Mouse (Mus musculus) embryonic facial prominence, embryonic 15.5 days (tissue): ENCODE results near the gene Gm7029. TPM values are rescaled to one million over a fixed set of nuclear protein-coding genes. Genes with fewer than 3 reads are reported as not detected.

Experiments used
- ATAC-seq: fragments of 200-750 bp; cut with Nextera tagmentation; 2 replicates; pipeline ENCODE4 v1.8.0; 2017; ENCODE audit warnings: low read depth, moderate TSS enrichment; ENCODE audit not compliant: insufficient number of reproducible peaks, low FRiP score, low TSS enrichment
- H3K27ac ChIP-seq: fragments of 300-500 bp; sonication (generic); replicated peaks from 2 replicates; pipeline ENCODE4 v1.5.1; 2015; ENCODE audit warnings: mild to moderate bottlenecking, inconsistent platforms
- H3K27me3 ChIP-seq: fragments of 300-500 bp; sonication (generic); 2 replicates; pipeline ENCODE4 v1.6.1; 2015; ENCODE audit warnings: inconsistent platforms
- H3K36me3 ChIP-seq: fragments of 300-500 bp; sonication (generic); 2 replicates; pipeline ENCODE4 v1.6.1; 2015; ENCODE audit warnings: mild to moderate bottlenecking, inconsistent platforms
- H3K4me1 ChIP-seq: fragments of 300-500 bp; sonication (generic); 2 replicates; pipeline ENCODE4 v1.6.1; 2015; ENCODE audit warnings: inconsistent platforms
- H3K4me2 ChIP-seq: fragments of 300-500 bp; sonication (generic); replicated peaks from 2 replicates; pipeline ENCODE4 v1.6.1; 2015; ENCODE audit warnings: mild to moderate bottlenecking, inconsistent platforms
- H3K4me3 ChIP-seq: fragments of 300-500 bp; sonication (generic); replicated peaks from 2 replicates; pipeline ENCODE4 v1.5.1; 2015; ENCODE audit warnings: mild to moderate bottlenecking, inconsistent platforms
- H3K9ac ChIP-seq: fragments of 300-500 bp; sonication (generic); 2 replicates; pipeline ENCODE4 v1.6.1; 2015; ENCODE audit warnings: inconsistent platforms
- H3K9me3 ChIP-seq: fragments of 300-500 bp; sonication (generic); replicated peaks from 2 replicates; pipeline ENCODE4 v1.6.1; 2016; ENCODE audit warnings: inconsistent platforms
- WGBS: fragments of 180-500 bp; shearing (Covaris S2); methylation state at CpG from one replicate; pipeline ENCODE4 v1.1.7; 2015; 5-methylcytosine and 5-hydroxymethylcytosine counted together
- polyA plus RNA-seq: library from polyadenylated mRNA; unstranded; fragments of >200 nt; fragmentation: Nextera tagmentation; extraction: Ambion mirVana; gene quantifications from 2 replicates; pipeline ENCODE4 v1.2.1, GENCODE M21; 2015

Gene Gm7029
- polyA plus RNA-seq, 1 experiment from 2014 or later: not detected

DNA sequence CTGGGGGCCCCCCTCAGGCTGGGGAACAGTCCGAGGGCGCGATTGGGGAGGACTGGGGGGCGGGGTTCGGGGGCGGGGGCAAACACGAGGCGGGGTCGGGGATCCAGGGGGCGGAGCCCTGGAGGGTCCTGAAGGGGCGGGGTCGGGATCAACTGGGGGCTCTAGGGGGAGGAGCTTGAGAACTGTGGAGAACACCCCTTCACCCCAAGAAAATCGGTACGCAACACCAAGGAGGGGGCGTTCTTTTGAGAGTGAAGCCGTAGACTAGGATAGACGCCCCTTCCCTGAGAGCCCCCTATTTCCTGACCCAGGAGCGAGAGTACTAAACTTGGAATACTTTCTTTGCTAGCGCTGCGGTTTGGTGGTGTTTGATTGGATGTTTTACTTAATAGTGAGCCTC is 42.7 kb downstream of the Gm7029 start:
- H3K27ac ChIP-seq: peak overlapping the region; percentile 78
- no peaks in the 10 kb centered on the region for H3K27me3 ChIP-seq
- 1% methylated on average over 20 of the region's 20 CpGs for WGBS
- H3K9ac ChIP-seq: peak overlapping the region; percentile 35
- ATAC-seq: peak; percentile 26
- peaks cover 42% of the 10 kb centered on the region for H3K4me1 ChIP-seq
- peak overlapping the region; percentile 57 for H3K4me3 ChIP-seq
- peaks cover 43% of the 10 kb centered on the region for H3K36me3 ChIP-seq
- H3K4me2 ChIP-seq: peak overlapping the region; percentile 68
- H3K9me3 ChIP-seq: no peaks in the 10 kb centered on the region

- ATAC-seq: no peak
- H3K27me3 ChIP-seq: no peaks in the 10 kb centered on the region
- peaks cover 35% of the 10 kb centered on the region for H3K36me3 ChIP-seq
- H3K4me2 ChIP-seq: peak overlapping the region; percentile 68
- peak overlapping the region; percentile 57 for H3K4me3 ChIP-seq
- 73% methylated on average over 31 of the region's 31 CpGs for WGBS
- peaks cover 34% of the 10 kb centered on the region for H3K4me1 ChIP-seq
- no peak overlapping the region for H3K27ac ChIP-seq
- H3K9ac ChIP-seq: peak overlapping the region; percentile 35
- H3K9me3 ChIP-seq: no peaks in the 10 kb centered on the region
These were observed 43.4 kb downstream of the Gm7029 start for GRCm38 (mm10) chr17:33916847-33917655.

- H3K4me3 ChIP-seq: 0 out of 2 replicates have a peak overlapping the region, but pooled peaks have one; percentile 66
- H3K9me3 ChIP-seq: no peaks in the 10 kb centered on the region
- peaks cover 34% of the 10 kb centered on the region for H3K4me1 ChIP-seq
- H3K27ac ChIP-seq: no peak overlapping the region
- no peak overlapping the region for H3K4me2 ChIP-seq
- peaks cover 29% of the 10 kb centered on the region for H3K36me3 ChIP-seq
- WGBS: 80% methylated on average over 18 of the region's 18 CpGs
- no peak for ATAC-seq
- no peak overlapping the region for H3K9ac ChIP-seq
- no peaks in the 10 kb centered on the region for H3K27me3 ChIP-seq
These were observed 44.1 kb downstream of the Gm7029 start for GRCm38 (mm10) chr17:33917656-33918292.

GRCm38 (mm10) chr17:33918293-33919203 is 44.9 kb downstream of the Gm7029 start:
- peaks cover 34% of the 10 kb centered on the region for H3K4me1 ChIP-seq
- H3K9me3 ChIP-seq: no peaks in the 10 kb centered on the region
- H3K27ac ChIP-seq: peak overlapping the region; percentile 76
- H3K36me3 ChIP-seq: peaks cover 23% of the 10 kb centered on the region
- no peaks in the 10 kb centered on the region for H3K27me3 ChIP-seq
- ATAC-seq: no peak
- no peak overlapping the region for H3K9ac ChIP-seq
- peak overlapping the region; percentile 66 for H3K4me3 ChIP-seq
- H3K4me2 ChIP-seq: peak overlapping the region; percentile 90
- 54% methylated on average over 37 of the region's 37 CpGs for WGBS

- H3K36me3 ChIP-seq: peaks cover 15% of the 10 kb centered on the region; the same call in 1 of the 2 replicates
- peak overlapping the region; percentile 76 for H3K27ac ChIP-seq
- ATAC-seq: no peak
These were observed 46.0 kb downstream of the Gm7029 start for GRCm38 (mm10) chr17:33919351-33920281.

GRCm38 (mm10) chr17:33920282-33921097 is 46.9 kb downstream of the Gm7029 start:
- under 1% methylated on average over 36 of the region's 36 CpGs for WGBS
- Histone ChIP-seq H3K9me3 (no peaks in the 10 kb centered on the region), H3K4me3 (peak overlapping the region; percentile 66), H3K4me1 (peaks cover 24% of the 10 kb centered on the region), H3K27ac (peak overlapping the region; percentile 76), H3K4me2 (peak overlapping the region; percentile 90), H3K9ac (peak overlapping the region; percentile 39), H3K27me3 (no peaks in the 10 kb centered on the region), H3K36me3 (peaks cover 10% of the 10 kb centered on the region; the same call in 1 of the 2 replicates)
- peak; percentile 11 for ATAC-seq

More at GRCm38 (mm10) chr17:33919351-33920281, 46.0 kb downstream of the Gm7029 start:
- peaks cover 33% of the 10 kb centered on the region for H3K4me1 ChIP-seq
- peak overlapping the region; percentile 90 for H3K4me2 ChIP-seq
- H3K27me3 ChIP-seq: no peaks in the 10 kb centered on the region
- H3K9me3 ChIP-seq: no peaks in the 10 kb centered on the region
- peak overlapping the region; percentile 39 for H3K9ac ChIP-seq
- under 1% methylated on average over 52 of the region's 52 CpGs for WGBS
- peak overlapping the region; percentile 66 for H3K4me3 ChIP-seq

DNA sequence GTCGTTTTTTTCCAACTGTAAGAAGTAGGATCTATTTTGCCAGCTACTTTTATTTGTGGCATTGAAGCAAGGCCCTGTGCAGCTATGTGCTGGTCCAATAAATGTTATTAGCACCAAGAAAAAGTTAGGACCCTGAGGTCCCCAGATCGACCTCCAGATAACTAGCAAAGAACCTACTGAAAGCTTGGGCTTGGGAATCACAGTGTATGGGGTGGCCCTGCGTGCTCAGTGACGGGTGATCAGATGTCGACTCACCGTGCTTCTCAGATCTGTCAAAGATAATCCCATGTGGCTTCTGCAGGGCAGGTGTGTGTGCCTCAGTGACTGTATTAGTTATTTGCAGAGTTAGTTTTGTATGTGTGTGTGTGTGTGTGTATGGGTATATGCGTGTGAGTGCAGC is 47.7 kb downstream of the Gm7029 start:
- Histone ChIP-seq H3K4me2 (no peak overlapping the region), H3K9me3 (no peaks in the 10 kb centered on the region), H3K27me3 (no peaks in the 10 kb centered on the region), H3K27ac (no peak overlapping the region), H3K9ac (no peak overlapping the region), H3K36me3 (peaks cover 10% of the 10 kb centered on the region; the same call in 1 of the 2 replicates), H3K4me3 (0 out of 2 replicates have a peak overlapping the region, but pooled peaks have one; percentile 66), H3K4me1 (peaks cover 22% of the 10 kb centered on the region)
- ATAC-seq: no peak
- WGBS: 79% methylated on average over 7 of the region's 7 CpGs
